Mouse (Mus musculus): ENCODE data around the gene Dusp10.

- TF ChIP-seq CTCF (IDR thresholded peaks at IDR 0.05; ENCODE audit: borderline replicate concordance, insufficient read depth, low read depth, low read length) = no peak
- TF ChIP-seq POLR2A (IDR thresholded peaks at IDR 0.05; ENCODE audit: borderline replicate concordance, insufficient read depth, low read length) = no peak
Measured at GRCm38 (mm10) chr1:183997207-183997606, 15.9 kb upstream of the Dusp10 start.

Measured in cerebellum, adult 2 months (tissue).